Mouse (Mus musculus): ENCODE measurements around the gene Gbgt1.

Gbgt1 gene

DNA sequence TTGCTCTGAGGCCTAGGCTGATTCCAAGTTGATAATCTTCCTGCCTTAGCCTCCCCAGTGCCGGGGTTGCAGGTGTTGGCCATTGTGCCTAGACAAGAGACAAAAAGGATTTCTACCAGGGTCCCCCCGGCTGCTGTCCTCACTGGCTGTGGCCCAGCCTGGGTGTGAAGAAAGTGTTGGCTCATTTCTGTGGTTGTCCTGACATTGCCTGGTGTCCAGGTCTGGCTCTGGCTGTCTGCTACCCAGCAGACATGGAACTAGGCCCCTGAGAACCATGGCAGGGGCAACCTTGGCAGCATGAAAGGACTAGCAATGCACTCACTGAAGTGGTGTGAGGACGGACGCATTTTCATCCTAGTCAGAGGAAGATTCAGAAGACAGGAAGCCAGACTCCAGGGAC is 33.2 kb downstream of the Gbgt1 start:
- DNase-seq (ENCODE audit: low spot score) = no peak

DNA sequence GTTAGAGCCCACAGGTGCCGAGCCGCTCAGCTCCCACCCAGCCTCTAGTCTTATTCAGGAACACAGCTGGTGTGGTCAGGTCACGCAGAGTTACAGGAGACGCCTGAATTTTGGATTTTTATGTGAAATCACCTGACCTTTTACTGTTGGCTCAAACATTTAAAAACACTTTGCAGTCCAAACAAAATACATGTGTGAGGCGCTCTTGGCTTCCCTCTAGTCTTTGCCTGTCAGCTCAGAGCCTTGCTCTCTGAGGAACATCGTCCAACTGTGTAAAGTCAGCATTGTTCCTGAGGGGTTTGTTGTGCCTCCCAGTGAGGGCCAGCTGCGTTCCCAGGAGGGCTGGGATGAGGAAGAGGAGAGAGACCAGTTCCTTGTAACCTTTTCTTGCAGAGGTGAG is 33.6 kb downstream of the Gbgt1 start:
- DNase-seq (ENCODE audit: low spot score) = no peak

DNA sequence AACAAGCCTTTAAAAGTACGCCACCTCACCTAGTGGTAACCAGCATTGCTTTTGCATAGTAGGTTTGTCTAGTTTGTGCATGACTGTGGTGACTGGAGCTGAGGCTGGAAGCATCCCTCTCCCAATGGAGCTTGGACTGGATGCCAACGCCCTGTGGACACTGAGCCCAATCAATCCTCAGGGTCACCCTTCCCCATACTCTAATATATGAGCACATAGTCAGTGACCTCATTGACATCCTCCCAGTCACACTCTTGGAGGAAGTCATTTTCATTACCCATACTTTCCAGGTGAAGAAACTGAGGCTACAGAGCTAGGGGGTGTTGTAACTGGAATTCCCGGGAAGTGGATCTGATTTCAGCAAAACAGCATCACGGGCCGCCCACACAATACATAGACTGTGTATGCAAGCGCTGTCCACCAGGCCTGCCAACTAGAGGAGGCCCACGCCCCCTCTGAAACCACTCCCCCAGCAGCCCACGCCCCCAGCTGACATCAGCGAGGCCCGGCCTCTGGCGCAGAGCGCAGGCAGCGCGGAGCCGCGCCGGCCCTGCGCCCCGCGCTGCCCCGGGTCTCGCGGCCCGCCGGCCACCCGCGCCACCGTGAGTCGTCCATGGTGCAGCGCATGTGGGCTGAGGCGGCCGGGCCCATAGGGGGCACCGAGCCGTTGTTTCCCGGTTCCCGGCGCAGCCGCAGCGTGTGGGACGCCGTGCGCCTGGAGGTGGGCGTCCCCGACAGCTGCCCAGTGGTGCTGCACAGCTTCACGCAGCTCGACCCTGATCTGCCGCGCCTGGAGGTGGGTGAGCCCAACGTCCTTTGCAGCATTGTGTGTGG is 36.5 kb downstream of the Gbgt1 start:
- peak; percentile 89 for DNase-seq (ENCODE audit: low spot score)

DNA sequence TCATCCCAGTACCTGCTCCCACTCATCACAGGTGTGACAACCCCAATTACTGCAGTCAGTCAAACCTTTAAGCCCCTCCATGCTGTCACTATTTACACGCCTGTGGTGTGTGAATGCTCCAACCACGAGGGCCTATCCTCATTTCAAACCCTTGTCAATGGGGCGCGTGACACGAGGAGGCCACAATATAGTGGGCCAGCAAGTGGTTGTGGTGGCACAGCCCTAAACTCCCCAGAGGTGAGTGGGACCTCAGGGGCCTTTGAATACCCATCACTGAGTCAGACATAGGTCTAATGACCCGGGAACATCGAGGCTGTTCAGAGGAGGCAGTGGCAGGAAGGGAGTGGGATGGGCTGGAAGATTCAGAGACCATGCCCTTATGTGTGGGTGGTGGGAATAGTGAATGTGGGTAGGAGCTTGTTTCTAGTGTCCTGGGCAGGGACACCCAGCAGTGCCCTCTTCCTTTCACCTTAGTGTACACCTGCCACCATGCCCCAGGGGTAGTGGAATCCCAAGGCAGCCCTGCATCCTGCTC is 37.3 kb downstream of the Gbgt1 start:
- DNase-seq (ENCODE audit: low spot score) = no peak

DNA sequence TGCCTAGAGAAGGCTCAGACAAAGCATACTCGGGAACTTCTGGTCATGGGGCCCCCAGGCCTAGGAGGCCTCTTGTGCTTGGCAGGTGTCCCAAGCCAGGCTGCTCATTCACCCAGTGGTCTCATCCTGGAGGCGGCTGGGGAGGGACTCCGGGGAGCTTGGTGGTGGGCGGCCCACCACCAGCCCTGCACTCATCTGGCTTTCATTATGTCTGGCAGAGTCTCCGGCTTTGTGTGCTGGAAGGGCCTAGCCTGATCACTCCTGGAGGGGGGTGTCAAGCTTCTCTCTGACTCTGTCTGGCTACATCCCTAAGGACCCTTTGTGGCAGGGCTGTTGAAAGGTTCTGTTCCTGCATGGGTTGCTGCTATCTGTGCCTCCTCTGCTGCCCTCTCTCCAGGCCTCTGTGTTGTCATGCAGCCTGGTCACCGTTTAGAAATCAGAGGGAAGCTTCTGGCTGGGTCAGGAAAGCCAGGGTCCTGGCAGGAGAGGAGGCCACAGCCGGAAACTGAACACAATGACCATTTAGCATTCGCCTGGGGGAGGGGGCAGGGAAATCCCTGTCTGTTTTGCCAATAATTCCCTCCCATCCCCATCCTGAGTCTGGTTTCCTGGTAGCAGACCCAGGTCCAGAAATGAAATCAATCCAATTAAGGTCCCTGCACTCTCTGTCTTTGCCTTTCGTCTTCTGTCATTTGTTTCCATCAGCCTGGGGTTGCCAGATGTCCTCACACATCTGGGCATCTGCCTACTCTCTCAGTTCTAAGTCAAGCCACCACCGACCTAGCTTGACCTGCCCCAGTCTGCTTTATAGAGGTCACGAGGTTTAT is 38.0 kb downstream of the Gbgt1 start:
- DNase-seq (ENCODE audit: low spot score) = no peak

DNA sequence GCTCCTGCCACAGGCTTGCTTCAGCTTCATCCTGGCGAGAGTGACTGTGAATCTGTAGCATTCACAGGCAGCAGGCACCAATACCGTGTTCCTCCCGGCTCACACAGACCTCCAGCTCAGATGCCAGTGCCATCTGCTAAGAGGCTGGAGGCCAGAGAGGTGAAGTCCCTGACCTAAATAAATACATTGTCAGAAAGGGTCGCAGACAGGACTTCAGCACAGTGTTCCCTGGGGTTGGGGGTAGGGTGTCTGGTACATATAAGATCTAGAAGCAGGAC is 38.5 kb downstream of the Gbgt1 start:
- DNase-seq (ENCODE audit: low spot score) = no peak

DNA sequence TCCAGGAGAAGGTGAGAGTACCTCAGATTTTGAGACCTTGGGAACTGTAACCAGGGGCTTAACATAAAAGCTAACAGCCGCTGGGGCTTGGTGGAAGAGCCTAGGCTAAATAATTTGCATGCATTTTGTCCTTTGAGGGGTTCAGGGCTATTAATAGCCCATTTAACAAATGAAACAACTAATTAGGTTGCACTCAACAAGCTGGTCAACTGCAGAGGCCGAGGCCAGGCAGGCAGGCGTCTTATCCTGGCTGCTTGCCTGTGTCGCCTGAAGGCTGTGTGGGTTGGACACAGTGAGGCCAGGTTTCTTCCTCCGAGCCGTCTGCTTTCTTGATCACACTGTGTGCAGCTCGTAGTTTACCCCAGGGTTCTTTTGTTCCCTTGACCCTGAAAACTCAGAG is 39.0 kb downstream of the Gbgt1 start:
- DNase-seq (ENCODE audit: low spot score) = no peak

DNA sequence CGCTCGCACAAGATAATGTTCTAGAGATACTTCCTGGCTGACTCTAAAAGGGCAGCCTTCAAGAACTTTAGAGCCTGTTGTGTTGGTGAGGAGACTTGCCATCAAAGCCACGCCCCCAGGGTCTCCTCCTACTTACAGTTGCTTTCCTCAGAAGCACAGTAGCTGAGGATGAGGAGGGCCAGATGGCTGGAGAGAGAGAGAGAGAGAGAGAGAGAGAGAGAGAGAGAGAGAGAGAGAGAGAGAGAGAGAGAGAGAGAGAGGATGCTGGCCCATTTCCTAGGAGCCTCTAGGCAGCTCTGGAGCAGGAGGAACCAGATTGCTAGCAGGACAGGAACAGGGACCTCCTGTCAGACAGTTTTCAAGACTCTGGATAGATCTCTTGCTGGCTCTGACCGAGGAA is 39.5 kb downstream of the Gbgt1 start:
- DNase-seq (ENCODE audit: low spot score) = peak; percentile 63

DNA sequence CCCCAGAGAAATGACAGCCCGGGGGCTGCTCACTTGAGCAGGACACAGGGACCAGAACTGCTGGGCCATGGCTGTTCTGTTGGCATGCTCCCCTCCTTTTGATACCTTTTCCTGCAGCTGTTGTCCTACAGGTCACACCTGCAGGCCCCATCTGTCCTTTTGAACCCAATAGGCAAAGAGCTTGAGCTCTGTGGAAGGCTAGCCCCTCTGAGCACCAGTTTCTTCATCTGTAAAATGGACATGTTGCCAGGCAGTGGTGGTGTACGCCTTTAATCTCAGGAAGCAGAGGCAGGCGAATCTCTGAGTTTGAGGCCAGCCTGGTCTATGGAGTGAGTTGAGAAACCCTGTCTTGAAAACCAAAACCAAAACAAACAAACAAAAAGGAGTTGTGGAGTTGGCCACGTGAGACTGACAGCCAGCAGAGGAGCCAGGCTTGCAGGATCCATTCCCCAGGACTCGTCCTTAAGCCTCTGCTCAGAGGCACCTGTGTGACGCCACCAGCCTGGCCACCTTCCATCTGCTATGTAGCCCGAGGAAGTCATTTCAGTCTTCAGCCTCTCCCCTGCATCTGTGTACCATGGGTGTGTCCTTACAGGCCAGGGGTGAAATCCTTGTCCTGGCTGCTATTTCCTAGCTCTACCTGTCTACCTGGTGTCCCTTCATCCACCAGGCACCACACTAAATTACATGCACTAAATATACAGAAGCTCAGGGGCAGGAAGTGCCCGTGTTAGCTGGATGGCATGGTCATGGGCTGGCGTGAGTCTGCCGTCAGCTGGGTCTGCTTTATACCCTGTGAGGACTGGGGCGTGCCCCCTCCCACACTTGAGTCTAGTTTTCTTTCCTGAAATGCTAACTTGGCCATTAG is 40.3 kb downstream of the Gbgt1 start:
- no peak for DNase-seq (ENCODE audit: low spot score)

DNA sequence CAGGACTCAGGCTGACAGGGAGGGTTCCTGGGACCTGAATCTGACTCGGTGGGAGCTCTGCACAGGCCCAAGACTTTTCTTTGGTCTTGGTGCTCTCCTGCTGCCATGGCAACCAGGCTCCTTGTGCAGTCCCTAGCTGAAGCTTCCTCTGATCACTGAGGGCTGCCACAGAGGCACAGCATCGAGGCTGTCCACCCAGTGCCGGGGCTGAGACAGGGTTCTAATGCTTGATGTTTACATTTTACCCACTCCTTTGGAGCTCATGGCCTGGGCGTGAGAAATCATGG is 40.9 kb downstream of the Gbgt1 start:
- no peak for DNase-seq (ENCODE audit: low spot score)

DNA sequence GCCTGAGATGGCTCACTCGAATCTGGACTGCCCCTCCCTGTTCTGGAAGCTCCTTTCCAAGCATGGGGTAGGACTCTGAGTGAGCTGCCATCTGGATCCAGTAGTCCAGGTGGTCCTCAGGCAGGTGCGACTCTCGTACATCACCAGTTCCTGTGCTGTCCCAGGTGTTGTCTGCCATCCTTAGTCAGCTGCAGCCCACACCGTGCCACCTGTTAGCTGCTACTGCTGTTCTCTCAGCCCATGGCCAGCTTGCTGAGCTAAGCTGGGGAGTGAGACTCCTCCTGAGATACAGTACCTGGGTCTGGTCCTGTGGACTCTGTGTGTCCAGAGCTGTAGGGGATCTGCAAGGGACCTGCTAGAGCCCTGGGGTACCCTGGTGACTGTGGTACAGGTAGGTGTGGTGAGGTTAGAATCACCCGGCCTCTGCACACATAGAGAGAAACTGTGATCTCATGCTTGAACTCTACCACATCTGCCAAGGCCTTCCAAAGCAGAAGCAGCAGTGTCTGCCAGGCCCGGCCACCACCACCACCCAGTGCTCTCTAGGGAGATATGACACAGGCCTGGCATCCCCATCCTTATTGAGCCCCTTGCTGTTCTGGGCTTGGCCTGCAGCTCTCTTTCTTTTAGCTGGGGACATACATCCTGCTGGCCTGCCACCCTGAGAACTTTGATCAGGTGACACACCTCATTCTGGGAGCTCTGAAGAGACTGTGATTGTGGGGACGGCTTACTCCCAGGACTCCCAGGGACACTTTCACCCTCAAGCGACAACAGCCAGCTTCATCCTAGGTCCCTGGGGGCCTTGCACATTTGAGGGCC is 41.5 kb downstream of the Gbgt1 start:
- DNase-seq (ENCODE audit: low spot score) = no peak

DNA sequence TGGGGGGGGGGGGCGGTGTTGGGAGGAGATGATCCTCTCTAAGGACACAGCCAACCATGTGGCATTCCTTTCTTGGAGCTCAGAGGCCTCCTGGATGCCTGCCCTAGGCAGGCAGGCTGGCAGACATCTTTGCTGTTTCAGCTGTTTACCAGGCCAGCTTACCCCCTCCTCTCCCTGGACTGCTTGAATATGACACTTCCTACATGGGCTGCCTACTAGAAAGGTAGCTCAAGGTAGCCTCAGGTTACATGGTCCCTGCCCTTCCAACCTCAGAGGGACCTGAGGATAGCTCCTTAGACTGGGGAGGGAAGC is 42.1 kb downstream of the Gbgt1 start:
- no peak for DNase-seq (ENCODE audit: low spot score)

DNA sequence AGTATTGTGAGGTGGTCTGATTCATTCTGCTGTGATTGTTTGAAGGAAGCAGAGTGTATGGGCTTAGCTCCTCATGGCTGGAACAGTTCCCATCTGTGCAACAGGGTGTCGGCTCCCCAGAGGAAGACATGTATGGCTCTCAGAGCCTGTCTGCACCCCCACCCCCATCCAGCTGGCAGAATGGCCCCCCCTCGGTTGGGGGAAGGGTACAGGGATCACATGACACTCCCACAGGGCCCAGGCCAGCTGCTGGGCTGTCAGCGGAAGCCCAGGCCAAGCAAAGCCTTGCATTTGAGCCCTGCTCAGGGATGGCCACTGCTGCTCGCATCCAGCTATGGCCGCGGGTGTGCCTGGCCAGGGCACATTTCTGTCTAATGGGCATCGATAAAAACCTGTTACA is 42.5 kb downstream of the Gbgt1 start:
- DNase-seq (ENCODE audit: low spot score) = peak; percentile 66

DNA sequence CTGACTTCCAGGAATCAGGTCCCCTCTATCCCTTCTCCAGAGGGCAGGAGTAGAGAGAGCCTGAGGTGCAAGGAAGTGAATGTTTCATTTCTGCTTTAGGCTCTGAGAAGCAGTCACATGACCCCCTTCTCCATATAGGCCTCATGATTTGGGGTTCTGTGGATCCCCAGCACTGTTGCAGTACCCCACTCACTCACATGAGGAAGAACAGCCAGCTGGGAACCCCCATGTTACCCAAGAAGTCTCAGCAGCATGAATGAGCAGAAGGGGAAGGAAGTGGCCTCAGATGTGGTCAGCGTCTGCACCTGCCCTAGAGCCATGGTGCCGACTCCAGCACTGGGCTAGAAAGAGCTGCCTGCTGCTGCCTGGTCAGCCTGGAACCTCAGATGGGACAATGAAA is 43.3 kb downstream of the Gbgt1 start:
- DNase-seq (ENCODE audit: low spot score) = no peak

DNA sequence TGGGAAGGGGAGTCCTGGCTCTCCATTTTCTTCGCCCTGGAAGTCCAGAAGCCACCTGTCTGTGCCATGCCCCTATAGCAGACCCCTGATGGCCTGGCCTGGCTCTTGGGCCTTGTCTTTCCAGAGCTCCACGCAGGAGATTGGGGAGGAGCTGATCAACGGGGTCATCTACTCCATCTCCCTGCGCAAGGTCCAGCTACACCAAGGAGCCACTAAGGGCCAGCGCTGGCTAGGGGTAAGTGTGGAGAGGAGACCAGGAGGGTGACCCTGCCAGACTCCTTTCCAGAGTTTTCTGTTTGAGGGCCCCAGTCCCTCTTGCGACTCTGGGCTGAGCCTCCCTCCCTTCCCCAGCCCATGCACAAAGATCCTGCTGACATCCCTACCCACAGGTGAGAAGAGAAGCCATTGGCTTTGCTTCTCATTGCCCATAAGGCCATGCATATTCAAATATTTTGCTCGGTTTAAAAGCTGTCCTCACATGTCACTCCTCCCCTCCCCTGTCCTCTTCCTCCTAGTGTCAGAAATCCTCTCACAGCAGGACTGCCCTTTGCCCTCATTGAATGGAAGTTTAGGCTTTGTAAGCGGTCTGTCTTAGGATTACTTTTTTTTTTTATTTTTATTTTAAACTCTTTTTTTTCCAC is 44.0 kb downstream of the Gbgt1 start:
- DNase-seq (ENCODE audit: low spot score) = no peak

DNA sequence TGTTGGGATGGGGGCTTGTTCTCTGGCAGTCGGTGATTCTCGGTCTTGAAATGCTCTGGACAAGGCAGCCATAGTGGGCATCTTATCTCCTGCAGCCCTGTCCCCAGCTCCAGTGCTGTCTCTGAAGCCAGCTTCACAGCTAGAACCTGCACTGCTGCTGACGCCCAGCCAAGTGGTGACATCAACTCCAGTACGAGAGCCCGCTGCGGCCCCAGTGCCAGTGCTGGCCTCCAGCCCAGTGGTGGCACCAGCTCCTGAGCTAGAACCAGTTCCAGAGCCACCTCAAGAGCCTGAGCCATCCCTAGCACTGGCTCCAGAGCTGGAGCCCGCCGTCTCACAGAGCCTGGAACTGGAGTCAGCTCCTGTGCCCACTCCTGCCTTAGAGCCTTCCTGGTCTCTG is 47.2 kb downstream of the Gbgt1 start:
- DNase-seq (ENCODE audit: low spot score) = no peak

DNA sequence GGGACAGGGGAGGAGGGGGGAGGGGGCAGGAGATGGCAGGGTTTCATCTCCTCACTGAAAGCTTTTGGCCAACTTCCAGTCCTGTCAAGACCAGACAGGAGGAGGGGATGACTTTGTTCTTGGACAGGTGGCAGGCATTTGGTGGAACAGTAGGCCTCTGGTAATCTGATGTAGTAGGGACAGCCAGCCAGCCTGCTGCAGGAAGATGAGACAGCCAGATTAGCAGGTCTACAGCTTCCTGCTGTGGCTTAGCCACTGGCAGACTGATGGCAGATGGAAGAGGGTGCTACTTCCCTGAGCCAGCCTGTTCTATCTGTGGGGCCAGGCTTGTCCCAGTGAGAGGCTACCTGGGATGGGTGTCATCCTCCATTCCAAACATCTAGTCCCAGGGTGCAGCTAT is 49.3 kb downstream of the Gbgt1 start:
- no peak for DNase-seq (ENCODE audit: low spot score)

DNA sequence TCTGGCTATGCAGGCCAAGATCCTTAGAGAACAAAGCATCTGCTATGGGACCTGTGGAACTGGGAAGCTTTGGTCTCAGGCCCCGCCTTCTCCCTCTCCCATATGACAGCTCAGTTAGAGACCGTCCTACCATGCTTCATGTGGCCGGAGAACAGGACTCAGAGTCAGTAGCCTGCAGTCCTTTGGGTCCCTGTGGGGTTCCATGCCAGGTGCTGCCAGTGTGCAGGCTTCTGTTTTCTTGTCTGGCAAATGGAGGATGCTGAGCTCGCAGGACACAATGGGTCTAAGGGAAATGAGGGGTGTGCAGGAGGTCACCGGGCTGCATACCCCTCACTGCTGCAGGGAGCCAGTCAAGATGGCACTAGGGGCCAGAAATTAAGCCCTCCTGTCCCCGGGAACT is 49.9 kb downstream of the Gbgt1 start:
- no peak for DNase-seq (ENCODE audit: low spot score)

DNA sequence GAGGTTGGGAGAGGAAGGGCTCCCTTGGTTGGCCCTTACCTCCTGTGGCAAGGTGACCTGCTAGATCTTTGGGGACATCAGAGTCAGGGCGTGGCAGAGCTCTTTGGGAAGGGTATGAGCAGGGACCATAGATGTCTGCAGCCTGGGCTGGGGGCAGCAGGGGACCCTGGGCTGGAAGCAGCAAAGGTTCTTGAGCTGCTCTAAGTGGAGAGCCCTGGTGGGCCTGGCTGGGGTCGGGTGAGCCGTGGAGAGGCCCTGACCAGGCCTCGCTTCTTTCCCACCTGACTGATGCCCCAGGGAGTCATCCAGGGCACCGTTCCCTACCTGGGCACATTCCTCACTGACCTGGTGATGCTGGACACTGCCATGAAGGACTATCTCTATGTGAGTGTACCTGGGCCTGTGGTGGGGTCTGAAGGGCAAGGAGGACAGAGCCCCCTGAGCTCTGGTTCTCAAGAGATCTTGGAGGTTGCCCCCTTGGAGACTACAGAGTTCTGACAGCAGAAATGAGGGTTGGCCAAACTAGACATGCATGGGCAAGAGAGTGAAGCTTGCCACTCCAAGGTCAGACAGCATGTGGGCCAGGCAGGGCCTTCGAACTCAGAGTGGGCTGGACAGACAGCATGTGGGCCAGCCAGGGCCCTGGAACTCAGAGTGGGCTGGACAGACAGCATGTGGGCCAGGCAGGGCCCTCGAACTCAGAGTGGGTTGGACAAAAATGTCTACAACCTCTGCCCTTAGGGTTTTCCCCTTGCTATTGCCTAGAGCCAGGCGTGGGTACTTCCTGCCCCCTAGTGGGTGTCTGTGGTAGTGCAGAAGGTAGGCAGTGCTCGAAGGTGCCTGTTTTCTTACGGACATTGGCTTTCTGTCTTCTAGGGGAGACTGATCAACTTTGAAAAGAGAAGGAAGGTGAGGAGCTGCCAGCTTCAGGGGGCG is 50.8 kb downstream of the Gbgt1 start:
- peak; percentile 93 for DNase-seq (ENCODE audit: low spot score)

DNA sequence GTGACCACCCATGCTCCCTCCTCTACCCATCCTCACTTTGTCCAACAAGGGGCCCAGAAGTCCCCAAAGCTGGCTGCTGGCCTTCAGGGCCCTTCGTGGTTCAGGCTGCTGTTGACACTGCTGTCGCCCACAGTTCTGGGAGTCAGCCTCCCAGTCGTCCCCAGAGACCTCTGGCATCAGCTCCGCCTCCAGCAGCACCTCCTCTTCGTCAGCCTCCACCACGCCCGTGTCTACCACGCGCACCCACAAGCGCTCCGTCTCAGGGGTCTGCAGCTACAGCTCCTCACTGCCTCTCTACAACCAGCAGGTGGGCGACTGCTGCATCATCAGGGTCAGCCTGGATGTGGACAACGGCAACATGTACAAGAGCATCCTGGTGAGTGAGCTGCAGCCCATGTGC is 52.5 kb downstream of the Gbgt1 start:
- no peak for DNase-seq (ENCODE audit: low spot score)
